Mouse (Mus musculus) left cerebral cortex, postnatal 36 days (tissue): ENCODE data around the gene Axin2. TPM values are rescaled to one million over a fixed set of nuclear protein-coding genes. Genes with fewer than 3 reads are reported as not detected.
A peak's percentile ranks its signal among the peaks of the same experiment; 100 is the strongest.
"Not testable (repeated sequence)": the region's sequence is repeated elsewhere in the genome, so short reads cannot be mapped to it uniquely, and the experiment has no call there.

Source experiments
- DNase-seq, 2 experiments: peaks; one replicate each; pipeline ENCODE4 v3.0.0; 2021 to 2022; ENCODE audit warnings: low spot score in 2 of 2, mixed read lengths in 1 of 2
- intact Hi-C: fragments of 180-260 bp; cut with DNase I; formaldehyde crosslinking; loops from one replicate; pipeline ENCODE4 v1.15.1; 2025
- total RNA-seq, 2 experiments: library from RNA; stranded (reverse); gene quantifications; 2 replicates each; pipeline ENCODE4 v1.2.3; 2021

The Axin2 gene
- 10 to 100 TPM; 33.3 to 34.9 TPM for total RNA-seq

DNA sequence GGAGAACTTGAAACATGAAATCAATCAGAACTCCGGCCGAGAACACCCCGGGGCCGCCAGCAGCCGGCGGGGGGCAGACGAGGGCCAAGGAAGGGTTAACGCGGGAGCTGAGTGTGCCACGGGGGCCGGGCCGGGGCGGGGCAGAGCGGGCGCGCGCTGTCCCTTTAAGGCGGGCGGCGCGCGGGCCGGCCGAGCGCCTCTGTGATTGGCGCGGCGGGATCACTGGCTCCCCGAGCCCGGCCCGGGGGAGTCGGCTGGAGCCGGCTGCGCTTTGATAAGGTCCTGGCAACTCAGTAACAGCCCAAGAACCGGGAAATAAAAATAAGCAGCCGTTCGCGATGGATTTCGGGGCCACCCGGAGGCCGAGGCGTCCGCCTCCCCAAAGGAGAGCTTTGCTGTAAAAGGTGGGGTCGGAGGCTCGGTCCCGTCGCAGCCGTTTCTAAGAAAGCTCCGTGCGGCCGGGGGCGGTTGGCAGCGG lies at the start of gene Axin2:
Gene Axin2, plus strand, starts transcription at position 192 of the 478 bp plus-strand sequence.
- peak; percentile 87 to 89 for DNase-seq
- intact Hi-C loops: no loop called here

DNA sequence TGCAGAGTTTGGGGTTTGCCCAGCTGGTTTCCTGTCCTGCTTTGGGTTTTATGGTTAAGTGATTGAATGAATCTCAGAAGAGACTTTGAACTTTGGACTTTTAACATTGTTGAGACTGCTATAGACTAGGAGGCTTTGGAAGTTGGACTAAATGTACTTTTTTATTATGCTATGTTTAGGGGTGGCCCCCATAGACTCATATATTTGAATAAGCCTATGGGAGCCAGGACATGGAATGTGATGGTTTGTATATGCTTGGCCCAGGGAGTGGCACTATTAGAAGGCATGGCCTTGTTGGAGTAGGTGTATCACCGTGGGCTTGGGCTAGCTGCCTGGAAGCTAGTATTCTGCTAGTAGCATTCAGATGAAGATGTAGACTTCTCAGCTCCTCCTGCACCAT lies 48.9 kb upstream of the Axin2 start:
- intact Hi-C loops, DNase-seq: not testable (repeated sequence)

DNA sequence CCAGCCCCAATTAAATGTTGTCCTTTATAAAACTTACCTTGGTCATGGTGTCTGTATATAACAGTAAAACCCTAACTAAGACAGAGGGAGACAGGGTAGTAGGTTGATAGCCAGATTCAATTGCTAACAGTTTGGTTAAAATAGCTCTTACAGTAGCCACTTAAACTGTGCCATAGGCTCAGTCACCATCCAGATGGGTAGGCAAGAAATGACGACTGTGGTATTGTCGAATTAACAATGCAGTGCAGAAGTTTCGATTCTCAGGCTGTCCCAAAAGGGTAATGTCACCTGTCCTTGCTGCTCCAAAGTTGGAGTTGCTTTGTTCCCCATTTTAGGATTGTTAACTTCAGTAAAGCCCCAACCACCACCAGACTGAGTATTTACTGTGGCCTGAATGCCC lies 48.4 kb upstream of the Axin2 start:
- intact Hi-C loops: no loop called here
- DNase-seq: no peak

DNA sequence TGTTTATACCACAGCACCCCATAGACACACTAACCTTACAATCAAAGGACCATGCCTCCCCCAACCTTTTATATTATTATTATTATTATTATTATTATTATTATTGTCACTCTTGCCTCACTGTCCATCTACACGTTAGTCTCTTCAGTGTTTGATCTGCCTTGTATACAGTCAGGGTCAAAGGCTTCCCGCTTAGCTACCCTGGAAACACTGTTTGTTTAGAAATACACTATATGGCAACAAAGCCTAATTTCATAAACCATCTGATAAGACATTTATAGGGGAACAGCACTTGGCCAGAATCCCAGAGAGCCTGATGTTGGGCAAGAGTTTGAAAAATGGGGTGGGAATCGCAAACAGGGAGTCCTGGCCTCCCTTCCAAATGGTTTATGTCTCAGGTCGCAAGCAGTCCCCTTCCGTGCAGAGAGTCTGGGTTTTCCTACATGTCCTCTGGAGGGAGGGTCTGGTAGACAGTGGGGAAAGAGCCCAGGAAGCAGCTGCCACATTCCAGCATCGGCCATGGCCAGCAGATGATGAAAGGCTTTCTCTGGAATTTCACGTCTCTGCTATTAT lies 43.4 kb upstream of the Axin2 start:
- no peak for DNase-seq
- intact Hi-C loops: no loop called here

DNA sequence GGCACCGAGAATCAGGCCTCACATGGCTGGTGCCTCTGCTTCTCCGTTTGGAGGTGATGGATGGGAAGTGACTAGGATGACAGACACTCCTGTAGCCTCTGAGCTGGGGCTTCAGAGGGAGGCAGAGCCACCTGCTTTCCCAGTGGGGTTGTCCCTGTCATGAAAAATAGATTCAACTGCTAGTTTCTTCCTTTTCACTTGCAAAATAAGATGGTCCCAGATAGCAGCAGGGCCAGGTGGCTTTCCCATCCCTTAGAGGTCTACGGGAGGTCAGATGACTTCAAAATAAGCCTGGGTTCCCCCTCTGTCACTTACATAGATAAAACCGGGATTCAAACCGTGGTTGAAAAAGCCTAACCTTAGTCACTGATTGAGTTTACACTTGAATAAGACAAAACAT lies 42.6 kb upstream of the Axin2 start:
- no peak for DNase-seq
- intact Hi-C loops: no loop called here

DNA sequence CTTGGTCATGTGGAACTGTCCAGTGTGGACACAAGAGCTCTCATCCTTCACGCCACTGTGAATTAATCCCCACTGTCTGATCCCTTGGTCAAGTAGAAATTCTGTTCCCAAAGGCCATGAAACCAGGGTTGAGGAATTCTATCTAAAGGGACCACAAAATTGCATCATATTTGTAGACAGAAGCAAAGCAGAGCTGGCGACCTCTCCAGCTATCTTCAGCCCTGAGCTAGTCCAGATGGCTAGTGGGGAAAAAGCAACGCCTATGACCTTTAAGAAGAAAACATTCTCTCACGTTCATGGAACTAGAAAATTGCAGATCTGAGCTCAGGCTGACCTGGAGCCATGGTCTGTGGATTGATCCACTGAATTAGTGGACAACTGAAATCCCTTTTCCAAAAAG lies 39.6 kb upstream of the Axin2 start:
- intact Hi-C loops: no loop called here
- DNase-seq: no peak

DNA sequence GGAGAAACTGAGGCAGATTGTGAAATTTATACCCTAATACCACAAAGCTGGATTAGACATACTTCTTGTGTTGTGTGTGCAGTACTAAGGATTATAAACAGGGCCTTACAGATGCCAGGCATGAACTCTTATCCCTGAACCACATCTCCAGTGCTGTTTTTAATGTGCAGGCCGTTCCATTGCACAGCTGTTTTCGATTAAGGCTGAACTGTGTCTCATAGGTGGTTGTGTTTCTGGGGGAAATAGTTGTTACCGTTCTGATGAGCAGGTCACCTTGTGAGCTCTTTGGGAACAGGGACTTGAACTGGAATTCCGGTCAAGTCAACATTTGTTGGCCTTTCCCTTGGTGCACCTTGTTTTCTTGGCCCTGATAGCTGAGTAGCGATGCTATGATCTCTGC lies 38.5 kb upstream of the Axin2 start:
- no peak for DNase-seq

DNA sequence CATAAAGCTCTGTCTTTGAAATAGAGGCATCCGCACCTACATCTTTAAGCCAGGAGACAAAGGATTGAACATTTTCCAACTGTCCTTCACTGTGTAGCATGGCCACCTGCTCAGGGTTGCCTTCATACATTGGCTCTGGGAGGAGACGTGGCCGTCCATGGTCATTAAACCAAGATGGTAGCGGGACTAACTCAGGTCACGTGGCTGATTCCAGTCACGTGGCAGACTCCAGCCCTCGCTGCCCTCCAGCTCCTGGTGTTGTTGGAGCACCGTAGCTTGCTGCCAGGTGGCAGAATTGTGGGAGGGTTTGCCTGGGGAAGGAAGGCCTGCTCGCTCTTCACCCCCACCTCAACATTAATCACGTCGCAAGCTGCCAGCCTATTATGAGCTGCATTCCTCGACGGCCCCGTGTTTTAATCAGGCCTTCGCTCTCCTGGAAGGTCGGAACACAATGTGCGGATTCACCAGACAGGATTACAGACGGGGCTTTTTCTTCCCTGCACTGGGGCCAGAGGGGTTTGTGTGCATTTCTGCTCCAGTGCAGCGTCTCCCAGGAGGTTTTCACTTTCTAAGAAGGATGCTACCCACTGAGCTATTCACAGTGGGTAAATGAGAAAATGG lies 34.8 kb upstream of the Axin2 start:
- no peak for DNase-seq
- intact Hi-C loops: no loop called here

More for the DNA sequence above, 38.5 kb upstream of the Axin2 start:
- intact Hi-C loops: no loop called here

DNA sequence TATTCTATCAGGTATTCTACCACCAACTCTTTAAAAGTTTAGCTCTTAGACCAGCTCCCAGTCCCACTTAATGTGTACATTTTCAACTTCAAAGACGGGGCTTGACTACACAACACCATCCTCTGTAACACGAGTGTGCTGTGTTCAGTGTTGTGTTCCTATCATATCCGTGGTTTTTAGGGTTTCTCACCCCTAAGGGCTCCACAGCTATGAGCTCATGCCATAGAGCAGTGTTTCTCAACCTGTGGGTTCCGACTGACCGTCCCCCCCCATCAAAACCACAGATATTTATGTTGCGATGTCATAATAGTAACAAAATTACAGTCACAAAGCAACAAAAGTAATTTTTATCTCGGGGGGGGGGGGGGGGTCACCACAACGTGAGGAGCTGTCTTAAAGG lies 34.1 kb upstream of the Axin2 start:
- intact Hi-C loops: no loop called here
- no peak for DNase-seq

DNA sequence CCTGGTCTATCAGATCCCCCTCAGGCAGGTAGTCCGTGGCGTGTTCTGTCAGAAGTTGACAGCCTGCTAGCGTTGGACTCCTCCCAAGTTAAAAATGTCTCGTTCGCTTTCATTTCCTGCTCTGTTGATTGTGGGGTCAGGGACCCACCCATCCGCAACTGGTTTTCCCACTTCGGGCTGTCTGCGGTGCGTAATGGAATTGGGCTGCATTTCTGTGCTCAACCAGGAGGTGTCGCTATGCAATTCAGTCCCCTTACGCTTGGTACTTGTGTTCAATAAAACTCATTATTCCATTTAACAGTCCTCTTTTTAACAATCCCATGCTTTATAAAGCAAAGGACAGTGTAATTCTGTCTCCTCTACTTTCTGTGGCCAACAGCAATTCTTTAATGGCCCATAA lies 31.0 kb upstream of the Axin2 start:
- intact Hi-C loops: no loop called here
- DNase-seq: no peak

DNA sequence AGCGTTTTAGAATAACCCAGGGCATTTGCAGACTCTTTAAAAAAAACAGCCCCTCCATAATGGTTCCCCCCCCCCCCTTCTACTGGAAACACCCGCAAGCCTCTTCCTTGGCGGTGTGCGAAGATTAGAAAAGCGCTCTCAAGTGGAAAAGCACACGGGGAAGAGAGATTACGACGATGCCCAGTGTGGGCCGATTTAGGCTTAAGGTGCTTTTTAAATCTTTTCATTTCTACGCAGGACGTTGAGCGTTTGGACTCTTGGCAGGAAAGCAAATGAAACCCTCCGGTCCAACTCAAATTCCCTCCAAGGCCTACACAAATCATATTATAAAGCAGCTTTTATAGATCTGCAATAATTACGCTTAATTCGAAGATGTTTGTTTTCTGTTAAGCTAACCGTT lies 29.6 kb upstream of the Axin2 start:
- intact Hi-C loops: no loop called here
- no peak for DNase-seq

DNA sequence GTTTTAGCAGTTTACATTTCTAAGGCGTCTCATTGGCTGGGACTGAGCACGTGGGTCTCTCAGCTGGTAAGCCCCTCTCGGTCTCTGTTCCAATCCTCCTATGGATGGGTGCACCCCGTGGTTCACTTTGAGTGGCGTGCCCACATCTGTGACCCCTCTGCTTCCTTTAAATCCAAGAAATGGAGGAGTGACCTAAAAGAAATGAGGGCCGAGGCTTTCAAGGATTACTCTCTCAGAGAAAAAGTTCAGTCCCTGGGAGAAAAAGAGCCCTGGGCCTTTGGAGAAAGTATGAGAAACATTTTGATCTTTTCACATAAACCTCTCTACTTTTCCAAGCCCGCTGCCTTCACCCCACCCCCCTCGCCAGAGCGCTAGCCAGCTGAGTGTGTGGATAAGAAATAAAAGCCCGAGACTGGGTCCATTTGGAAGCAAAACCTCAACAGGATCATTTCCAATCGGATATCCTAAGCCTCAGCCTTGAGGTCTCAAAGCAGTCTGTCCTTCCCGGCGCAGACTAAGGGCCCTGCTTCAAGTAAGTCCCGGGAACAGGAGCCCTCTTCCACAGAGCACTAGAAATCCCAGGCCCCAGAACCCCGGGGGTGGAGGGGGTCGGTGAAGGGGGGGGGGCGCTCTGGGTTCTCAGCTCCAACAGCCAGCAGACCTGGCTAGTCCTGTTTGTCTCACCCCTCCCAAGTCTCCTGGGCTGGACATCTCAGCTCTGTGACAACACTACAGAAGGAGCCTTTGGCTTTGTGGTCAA lies 28.9 kb upstream of the Axin2 start:
- intact Hi-C loops: no loop called here
- DNase-seq: no peak

DNA sequence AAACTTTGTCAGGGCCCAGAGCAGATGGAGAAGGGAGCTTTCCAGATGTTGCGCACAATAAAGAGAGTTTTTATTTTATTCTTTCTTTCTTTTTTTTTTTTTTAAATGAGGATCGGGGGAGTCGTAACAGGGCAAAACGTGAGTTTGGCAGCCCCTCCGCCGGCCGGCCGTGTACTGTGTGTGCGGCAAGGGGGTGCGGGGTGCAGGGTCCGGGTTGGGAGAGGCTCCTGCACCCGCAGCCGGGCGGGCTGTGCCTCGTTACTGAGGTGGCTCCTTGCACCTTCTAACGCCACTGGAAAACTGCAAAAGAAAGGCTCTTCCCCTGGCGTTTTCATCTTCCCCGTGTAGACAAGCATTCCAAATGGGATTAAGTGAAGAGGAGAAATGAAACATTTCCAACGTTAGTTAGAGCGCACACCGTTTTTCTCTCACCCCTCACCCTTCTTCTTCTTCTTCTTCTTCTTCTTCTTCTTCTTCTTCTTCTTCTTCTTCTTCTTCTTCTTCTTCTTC lies 28.2 kb upstream of the Axin2 start:
- intact Hi-C loops: no loop called here

DNA sequence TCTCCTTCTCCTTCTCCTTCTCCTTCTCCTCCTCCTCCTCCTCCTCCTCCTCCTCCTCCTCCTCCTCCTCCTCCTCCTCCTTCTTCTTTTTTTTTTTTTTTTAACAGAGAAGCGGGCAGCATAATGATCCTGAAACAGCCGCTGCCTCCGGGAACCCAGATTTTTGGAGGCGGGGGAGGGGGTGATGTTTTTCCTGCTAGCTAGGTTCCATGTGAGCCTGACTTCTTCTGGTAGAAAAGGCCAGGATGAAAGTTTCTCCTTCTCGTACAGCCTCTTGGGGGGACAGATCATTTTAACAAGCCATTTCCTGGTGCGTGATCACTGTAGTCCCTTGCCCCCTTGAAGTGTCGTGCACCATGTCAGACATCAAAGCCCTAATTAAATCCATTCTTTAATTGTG lies 27.7 kb upstream of the Axin2 start:
- intact Hi-C loops: no loop called here
- DNase-seq: no peak

More for the DNA sequence above, 28.2 kb upstream of the Axin2 start:
- no peak for DNase-seq

DNA sequence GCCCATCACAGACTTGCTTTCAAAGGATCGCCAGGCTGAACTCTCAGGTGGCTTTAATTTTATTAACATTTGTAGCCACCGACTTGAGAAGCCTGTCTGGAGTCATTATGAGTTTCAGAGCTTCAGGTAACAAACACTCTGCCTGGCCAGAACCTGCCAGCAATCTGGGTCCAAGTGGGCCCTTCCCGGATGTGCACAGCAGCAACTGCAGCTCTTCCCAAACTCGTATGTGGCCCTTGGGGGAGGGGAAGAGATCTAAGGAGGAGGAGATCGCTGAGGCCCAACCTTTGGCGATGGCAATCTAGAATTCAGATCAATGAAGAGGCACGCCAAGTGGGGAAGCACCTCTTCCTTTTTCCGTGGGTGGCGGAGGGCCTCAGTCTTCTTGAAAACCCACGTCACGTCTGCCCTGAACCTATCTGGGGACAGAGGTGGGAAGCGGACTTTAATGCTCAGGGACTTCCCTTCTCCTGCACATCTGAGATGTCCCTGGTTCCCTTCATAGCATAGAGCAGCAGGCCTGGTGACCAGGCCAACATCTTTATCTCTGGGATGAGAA lies 26.8 kb upstream of the Axin2 start:
- intact Hi-C loops: no loop called here

DNA sequence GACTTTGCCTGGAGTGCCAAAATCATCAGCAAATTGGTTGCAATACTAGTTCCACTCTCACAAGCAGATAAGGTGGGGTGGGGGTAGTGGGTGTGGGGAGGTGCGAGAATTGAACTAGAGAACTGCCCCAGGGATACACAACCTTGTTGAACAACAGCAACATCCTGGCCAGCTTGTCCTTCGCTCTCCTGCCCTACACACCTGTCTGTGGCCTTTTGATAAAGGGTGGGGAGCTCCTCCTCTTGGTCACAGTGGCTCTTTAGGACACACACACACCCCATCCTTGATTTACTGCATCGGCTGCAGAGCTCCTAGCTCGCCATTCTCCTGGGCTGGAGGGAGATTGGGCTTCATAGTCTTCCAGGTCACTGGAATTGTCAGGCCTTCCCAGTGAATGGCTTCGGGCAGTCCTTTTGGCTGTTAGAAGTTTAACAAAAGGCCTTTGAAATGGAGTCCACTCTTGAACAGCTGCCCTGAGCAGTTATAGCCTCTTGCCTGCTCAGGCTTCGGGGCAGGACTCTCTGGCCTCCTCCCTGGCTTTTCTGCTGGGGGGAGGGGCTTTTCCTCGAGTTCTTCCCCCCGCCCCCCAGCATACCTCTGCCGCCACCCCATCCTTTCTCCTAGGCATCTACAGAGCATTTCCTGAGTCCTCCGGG lies 26.2 kb upstream of the Axin2 start:
- no peak for DNase-seq
- intact Hi-C loops: no loop called here

More for the DNA sequence above, 26.8 kb upstream of the Axin2 start:
- no peak for DNase-seq

DNA sequence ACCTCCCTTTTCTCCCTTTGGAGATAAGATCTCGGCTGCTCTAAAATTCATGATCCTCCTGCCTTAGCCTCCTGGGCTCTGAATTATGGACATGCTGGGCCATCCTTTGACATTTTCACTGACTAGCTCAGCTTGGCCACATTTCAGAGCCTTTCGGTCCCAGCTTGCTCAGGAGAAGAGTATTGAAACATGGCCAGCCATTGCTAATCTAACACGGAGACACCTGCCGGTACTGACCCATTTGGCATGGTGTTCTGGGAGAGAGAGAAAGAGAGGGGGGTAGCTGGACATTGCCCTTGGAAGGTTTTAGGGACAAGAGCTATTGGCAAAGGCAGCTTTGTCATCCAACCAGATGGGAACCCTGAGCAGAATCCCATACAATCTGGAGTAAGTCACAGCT lies 23.1 kb upstream of the Axin2 start:
- DNase-seq: no peak
- intact Hi-C loops: no loop called here

DNA sequence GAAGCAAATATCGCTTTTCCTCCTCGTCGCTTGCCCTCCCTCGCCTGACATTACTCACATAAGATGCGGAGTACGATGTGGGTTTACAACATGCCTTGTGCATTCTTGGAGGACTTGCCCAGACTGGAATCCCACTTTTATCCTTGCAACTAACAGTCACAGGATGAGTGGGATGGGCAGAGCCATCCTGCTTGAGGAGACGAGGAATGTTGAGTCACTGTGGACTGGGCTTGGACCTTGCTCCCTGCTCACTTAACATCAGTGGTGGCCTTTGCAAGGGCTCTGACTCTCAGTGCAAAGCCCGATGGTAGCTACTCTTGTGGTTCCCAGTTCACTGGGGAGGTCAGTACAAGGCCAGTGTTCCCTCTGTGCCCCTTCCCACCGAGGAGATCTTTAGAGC lies 22.1 kb upstream of the Axin2 start:
- DNase-seq: no peak
- intact Hi-C loops: no loop called here

DNA sequence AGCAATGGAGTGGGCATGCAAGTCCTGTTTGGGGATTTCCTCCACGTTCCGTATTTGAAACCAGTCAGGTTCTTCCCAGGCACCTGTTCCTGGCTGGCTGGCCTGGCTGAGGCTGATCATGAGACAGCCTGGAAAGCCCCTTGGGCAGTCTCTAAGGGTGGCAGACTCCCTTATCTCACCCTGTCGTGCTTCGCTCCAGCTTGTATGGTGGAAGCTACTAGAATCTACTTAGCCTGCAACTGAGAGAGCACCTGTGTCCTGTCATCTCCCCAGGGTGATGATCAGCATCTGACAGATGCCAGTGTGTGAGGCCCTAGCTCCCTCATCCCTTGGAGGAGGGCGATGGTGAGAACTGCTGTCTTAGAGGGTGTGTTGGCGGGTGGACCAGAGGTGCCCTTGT lies 21.7 kb upstream of the Axin2 start:
- intact Hi-C loops: no loop called here
- no peak for DNase-seq
